Mouse (Mus musculus) lung, postnatal 0 days (tissue): ENCODE results near the gene Vma21-ps. TPM values are rescaled to one million over a fixed set of nuclear protein-coding genes. Genes with fewer than 3 reads are reported as not detected.
A peak's percentile ranks its signal among the peaks of the same experiment; 100 is the strongest.

ENCODE experiments used
- ATAC-seq: fragments of 200-750 bp; cut with Nextera tagmentation; 2 replicates; pipeline ENCODE4 v1.8.0; 2017; ENCODE audit warnings: moderate library complexity
- DNase-seq: peaks from one replicate; pipeline ENCODE4 v3.0.0-alpha.2; 2016; ENCODE audit warnings: low spot score
- H3K27ac ChIP-seq: fragments of 300-500 bp; sonication (generic); 2 replicates; pipeline ENCODE4 v1.5.1; 2014; ENCODE audit warnings: antibody characterized with exemption, mild to moderate bottlenecking, low read length, mixed read lengths
- H3K27me3 ChIP-seq: fragments of 300-500 bp; sonication (generic); replicated peaks from 2 replicates; pipeline ENCODE4 v1.6.1; 2014; ENCODE audit warnings: low read length, mixed read lengths; ENCODE audit not compliant: insufficient read depth
- H3K36me3 ChIP-seq: fragments of 300-500 bp; sonication (generic); 2 replicates; pipeline ENCODE4 v1.6.1; 2014; ENCODE audit warnings: low read length, mixed read lengths; ENCODE audit not compliant: insufficient read depth
- H3K4me1 ChIP-seq: fragments of 300-500 bp; sonication (generic); 2 replicates; pipeline ENCODE4 v1.6.1; 2014; ENCODE audit warnings: antibody characterized with exemption, low read depth, low read length, mixed read lengths; ENCODE audit not compliant: insufficient read depth
- H3K4me2 ChIP-seq: fragments of 300-500 bp; sonication (generic); replicated peaks from 2 replicates; pipeline ENCODE4 v1.6.1; 2014; ENCODE audit warnings: low read depth, mild to moderate bottlenecking, low read length, moderate library complexity, mixed read lengths
- H3K4me3 ChIP-seq: fragments of 300-500 bp; sonication (generic); 2 replicates; pipeline ENCODE4 v1.5.1; 2014; ENCODE audit warnings: low read depth, low read length
- H3K9ac ChIP-seq: fragments of 300-500 bp; sonication (generic); replicated peaks from 2 replicates; pipeline ENCODE4 v1.6.1; 2014; ENCODE audit warnings: low read depth, mild to moderate bottlenecking
- H3K9me3 ChIP-seq: fragments of 300-500 bp; sonication (generic); 2 replicates; pipeline ENCODE4 v1.6.1; 2016; ENCODE audit warnings: low read length, mixed read lengths
- CTCF ChIP-seq: IDR thresholded peaks from 2 replicates; pipeline ENCODE4 v1.5.1; 2016; ENCODE audit warnings: antibody characterized with exemption, mild to moderate bottlenecking
- EP300 ChIP-seq: IDR thresholded peaks from 2 replicates; pipeline ENCODE4 v1.6.1; 2016; ENCODE audit warnings: antibody characterized with exemption, mild to moderate bottlenecking, control low read depth
- WGBS: fragments of 180-500 bp; shearing (Covaris S2); extraction: QIAGEN DNeasy Blood & Tissue Kit; methylation state at CpG from one replicate; pipeline ENCODE4 v1.1.7; 2014; 5-methylcytosine and 5-hydroxymethylcytosine counted together
- polyA plus RNA-seq: library from polyadenylated mRNA; unstranded; fragments of >200 nt; fragmentation: Nextera tagmentation; extraction: Ambion mirVana; gene quantifications from 2 replicates; pipeline ENCODE4 v1.2.1, GENCODE M21; 2015

The Vma21-ps gene
- polyA plus RNA-seq, 1 experiment from 2014 or later = not detected

- Histone ChIP-seq H3K27ac (no peak overlapping the region), H3K36me3 (no peaks in the 10 kb centered on the region), H3K27me3 (no peaks in the 10 kb centered on the region), H3K4me1 (no peaks in the 10 kb centered on the region), H3K4me2 (no peak overlapping the region), H3K9me3 (no peaks in the 10 kb centered on the region), H3K9ac (no peak overlapping the region), H3K4me3 (no peak overlapping the region)
- TF ChIP-seq EP300 (no peak), CTCF (no peak)
- ATAC-seq (no peak), DNase-seq (no peak)
- 75% methylated on average over 3 of the region's 3 CpGs for WGBS
These were observed 23.6 kb downstream of the Vma21-ps start for GRCm38 (mm10) chr4:52473431-52473830.

- Histone ChIP-seq H3K9ac (no peak overlapping the region), H3K4me1 (no peaks in the 10 kb centered on the region), H3K4me3 (no peak overlapping the region), H3K9me3 (no peaks in the 10 kb centered on the region), H3K27ac (no peak overlapping the region), H3K27me3 (no peaks in the 10 kb centered on the region), H3K36me3 (0 out of 2 replicates have a peak, but pooled peaks cover 6% of the 10 kb centered on the region), H3K4me2 (no peak overlapping the region)
- ATAC-seq (no peak), DNase-seq (no peak)
- TF ChIP-seq CTCF = no peak
- TF ChIP-seq EP300 = no peak
- 92% methylated on average over 5 of the region's 5 CpGs for WGBS
These were observed 35.7 kb downstream of the Vma21-ps start for GRCm38 (mm10) chr4:52461321-52461720.

GRCm38 (mm10) chr4:52459726-52460125 lies 37.3 kb downstream of the Vma21-ps start:
- Histone ChIP-seq H3K27me3 (no peaks in the 10 kb centered on the region), H3K9ac (no peak overlapping the region), H3K4me3 (no peak overlapping the region), H3K4me2 (no peak overlapping the region), H3K27ac (no peak overlapping the region), H3K36me3 (0 out of 2 replicates have a peak, but pooled peaks cover 6% of the 10 kb centered on the region), H3K4me1 (no peaks in the 10 kb centered on the region), H3K9me3 (no peaks in the 10 kb centered on the region)
- WGBS = 88% methylated on average over 1 of the region's 1 CpGs
- ATAC-seq = no peak
- no peak for DNase-seq
- TF ChIP-seq EP300 (no peak), CTCF (peak; percentile 60)

Other genes with a start within 250 kb of the Vma21-ps start
- gene Smc2, start 58.0 kb downstream of the Vma21-ps start, polyA plus RNA-seq = 23.8 and 36.8 TPM in 2 replicates
- not detected in 2 replicates for gene Toporsl, start 99.0 kb upstream of the Vma21-ps start, polyA plus RNA-seq